Mouse (Mus musculus) layer of hippocampus, postnatal 10 days (tissue): ENCODE measurements at regions not wholly inside any gene's neighbourhood (a gene's known extent, or its start where the extent isn't known, plus 50 kb on each side); places are given as distances from the start of the nearest gene placed in this dataset.

Source experiments
- DNase-seq, 2 experiments: peaks; one replicate each; pipeline ENCODE4 v3.0.0; 2021; ENCODE audit warnings: low spot score in 2 of 2

DNA sequence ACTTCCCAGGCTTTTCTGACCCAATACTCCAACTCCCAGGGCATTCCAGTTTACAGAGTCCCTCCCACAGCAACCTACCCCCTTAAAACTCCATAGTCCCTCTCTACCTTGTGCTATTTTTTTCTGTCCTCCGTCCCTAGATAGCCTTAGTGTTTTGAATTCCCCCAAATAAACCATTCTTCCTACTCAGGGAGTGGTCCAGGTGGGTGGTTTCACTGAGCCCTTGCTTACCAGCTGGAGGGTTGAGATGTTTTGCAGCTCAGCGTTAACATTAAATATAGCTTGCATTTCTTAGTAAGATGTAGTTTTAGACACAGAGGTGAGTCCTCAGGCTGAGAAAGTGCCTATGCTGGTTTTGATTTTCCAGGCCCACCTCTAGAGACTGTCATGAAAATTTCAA lies 313.0 kb downstream of the Bmper start:
- DNase-seq: no peak

DNA sequence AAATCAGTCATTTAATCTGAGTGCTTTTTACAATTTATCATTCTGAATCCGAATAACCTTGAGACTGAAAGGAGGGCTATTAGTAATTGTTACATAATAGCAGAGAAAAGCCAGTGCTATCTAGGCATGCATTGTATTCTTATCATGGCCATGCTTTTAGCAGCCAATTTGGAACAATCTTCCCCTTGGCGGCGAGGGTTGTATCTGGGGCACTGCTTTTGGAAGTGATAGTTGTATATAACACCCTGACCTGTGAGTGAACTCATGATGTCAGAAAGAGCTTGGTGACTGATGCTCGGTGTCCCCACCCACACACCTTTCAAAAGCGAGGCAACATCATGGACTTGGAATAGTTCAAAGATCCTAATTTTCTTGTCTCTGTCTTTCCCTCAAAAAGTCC lies 315.2 kb downstream of the Bmper start:
- DNase-seq: no peak

DNA sequence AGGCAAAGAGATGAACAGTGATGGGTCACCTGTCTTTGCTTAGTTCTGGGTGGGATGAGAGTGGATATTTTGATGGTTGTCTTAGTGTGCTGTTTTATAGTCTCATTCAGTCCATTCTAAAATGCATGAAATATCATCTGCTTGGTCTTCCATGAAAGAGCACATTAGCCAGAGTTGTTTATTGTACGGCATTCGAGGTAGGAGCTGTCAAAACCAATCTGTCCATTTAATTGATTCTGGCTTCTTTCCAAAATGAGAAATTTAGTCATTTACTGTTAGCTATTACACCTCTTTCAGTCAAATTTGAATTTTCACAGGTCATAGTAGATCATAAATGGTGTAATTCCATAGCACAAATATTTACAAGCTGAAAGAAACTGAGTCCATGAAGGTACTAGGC lies 328.8 kb downstream of the Bmper start:
- no peak for DNase-seq

DNA sequence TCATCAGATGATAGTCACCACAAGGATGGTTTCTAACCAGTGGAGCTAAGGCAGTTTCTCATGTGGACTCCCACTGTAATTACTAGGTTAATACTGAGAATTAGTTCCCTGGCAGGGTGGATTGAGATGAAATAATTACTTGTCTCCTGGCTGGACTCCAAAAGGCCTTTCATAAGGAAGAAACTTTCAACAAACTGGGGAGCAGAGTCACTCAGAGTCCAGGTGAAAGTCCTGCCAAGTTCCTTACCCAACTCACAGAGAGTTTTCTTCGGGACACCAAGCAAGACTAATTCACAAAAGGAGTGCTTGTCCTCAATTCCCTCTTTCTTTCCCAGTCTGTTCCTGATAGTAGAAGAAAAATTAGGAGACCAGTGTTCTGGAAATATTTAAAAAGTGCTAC lies 330.9 kb downstream of the Bmper start:
- no peak for DNase-seq

DNA sequence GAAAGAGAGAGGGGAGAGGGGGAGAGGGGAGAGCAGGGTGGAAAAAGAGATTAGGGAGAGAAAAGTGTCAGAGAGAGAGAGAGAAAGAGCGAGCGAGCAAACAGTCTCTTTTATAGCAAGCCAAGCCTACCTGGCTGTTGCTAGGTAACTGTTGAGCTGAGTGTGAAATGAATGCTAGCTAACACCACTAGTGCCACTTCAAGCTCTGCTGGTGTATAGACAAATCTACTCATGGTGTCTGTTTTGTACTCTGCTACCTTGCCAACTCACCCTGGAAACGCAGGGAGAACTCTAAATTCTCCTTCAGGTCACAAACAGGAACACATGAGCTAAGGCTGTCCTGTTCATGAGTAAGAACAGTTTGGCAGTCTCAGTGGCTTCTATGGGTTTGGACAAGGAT lies 334.7 kb downstream of the Bmper start:
- no peak for DNase-seq

DNA sequence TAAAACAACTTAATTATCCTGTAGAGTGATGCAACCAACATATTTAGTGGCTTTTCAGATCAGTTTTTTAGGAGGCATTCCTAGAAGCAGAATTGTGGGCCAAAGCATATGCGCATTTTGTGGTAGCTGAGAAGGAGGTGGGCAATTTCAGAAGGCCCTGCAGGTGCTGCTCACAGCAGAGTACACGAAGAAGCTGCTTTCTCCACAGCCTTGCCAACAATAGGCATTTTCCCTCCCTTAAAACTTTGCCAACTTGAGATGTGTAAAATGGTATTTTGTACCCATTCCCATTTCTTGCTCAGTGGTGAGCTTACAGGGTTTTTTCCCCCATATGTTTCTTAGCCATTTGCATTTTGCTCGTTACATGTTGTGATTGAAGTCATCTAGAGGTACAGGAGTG lies 339.0 kb downstream of the Bmper start:
- no peak for DNase-seq

DNA sequence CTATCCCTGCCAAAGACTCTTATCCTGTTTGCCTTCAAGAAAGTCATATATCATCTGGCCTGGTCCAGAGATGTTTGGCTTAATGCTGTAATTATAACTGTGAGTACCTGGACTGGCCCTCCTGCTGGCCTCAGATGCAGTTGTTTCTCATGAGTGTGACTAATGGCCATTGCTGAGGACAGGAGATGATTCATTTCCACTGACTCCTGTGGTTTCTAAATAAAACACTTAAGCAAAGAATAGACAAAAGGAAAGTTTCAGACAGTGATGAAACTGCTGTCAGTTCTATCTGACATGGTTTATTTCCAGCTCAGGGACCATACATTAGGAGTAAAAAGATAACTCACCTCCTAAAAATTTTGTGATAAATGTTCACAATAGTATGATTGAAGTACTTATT lies 344.2 kb downstream of the Bmper start:
- DNase-seq: no peak

DNA sequence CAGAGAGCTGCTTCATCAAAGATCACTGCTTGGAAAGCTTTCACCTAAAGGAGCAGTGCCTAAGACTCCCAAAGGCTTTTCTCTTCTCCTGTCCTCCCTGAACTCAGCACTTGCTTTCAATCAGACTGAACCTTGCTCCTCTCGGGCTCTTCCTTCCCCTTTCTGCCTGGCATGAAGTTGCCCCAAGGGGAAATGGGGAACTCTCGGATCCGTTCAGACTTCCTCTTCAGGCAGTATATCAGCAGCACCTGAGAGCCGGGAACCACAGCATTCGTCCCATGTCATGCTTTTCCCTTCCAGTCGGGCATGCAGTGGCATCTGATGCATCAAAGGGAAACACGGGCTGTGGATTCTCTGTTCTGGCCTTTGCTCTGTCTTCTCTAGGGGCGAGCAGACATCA lies 347.3 kb downstream of the Bmper start:
- DNase-seq: no peak

DNA sequence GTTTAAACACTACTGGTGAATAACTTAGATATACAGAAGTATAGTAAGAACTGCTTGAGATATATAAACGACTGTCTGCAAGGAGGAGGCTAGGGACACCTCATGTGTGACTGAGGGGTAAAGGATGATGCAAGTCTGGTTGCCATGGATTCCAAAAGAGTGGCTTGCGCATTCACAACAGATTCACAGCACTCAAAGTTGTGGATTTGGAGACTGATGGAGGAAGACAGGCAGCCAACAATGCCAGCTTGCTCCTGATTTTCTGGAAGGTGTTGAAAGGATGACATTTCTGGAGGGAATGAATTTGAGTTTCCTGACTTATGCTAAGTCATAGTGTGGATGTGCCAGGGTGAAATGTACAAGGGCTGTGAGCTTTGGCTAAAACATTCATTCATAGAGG lies 353.4 kb downstream of the Bmper start:
- no peak for DNase-seq

DNA sequence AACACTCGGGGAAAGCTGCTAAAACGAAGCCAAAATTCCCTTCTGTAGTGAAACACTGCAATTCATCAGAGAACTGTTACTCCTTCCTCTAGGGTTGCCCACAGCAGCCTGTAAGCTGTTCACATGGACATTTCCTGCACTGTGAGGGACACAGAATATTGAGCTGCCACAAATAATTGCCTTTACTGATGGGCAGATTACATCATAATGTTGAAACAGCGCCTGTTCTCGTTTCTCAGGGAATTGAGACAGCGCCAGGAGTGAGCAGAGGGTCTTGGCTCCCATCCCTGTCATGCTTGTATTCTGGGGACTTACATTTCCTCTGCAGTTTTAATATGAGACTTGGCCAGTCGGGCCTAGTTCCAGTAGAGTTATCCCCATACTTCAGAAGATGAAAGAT lies 357.3 kb downstream of the Bmper start:
- DNase-seq: peak; percentile 33 to 46

DNA sequence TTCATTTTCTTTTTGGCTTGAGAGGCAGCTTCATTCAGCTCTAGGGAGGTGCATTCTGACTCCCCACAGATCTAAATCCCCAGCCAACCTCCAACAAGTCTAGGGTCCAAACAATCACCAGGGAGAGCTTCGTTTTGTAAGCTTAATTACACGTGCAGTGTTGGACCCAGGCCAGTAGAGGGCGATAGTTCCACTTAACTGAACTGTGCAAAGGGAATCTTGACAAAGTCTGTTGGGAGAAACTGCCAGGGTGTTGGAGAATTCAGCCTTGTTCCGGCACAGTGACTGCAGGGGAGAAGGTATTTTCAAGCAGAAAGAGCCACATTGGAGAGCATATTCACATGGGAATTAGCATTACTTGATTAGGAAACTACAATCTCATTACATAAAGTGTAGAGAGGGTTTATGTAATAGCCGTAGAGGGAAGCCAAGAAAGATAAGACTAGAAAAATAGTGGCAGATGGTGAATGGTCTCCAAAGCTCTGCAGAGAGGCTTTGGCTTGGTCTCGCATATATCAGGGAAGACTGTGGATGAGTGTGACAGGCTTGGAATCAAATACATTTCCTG lies 358.2 kb downstream of the Bmper start:
- DNase-seq: peak; percentile 90 to 91

DNA sequence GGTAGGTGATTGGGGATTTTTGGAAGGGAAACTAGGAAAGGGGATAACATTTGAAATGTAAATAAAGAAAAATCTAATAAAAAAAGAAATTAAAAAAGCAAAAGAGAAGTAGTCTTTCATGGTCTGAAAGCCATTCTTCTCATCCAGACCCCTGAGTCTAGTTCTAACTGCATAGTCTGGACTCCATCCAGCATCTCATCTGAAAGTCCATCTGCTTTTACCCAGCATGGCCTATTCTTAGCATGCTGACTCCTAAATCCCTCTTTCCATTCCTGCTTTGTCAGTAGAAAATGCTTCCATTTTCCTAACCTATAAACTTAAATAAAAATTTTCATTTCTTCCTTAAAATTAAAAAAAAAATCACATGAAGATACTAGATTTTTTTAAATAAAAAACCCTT lies 361.7 kb downstream of the Bmper start:
- no peak for DNase-seq

DNA sequence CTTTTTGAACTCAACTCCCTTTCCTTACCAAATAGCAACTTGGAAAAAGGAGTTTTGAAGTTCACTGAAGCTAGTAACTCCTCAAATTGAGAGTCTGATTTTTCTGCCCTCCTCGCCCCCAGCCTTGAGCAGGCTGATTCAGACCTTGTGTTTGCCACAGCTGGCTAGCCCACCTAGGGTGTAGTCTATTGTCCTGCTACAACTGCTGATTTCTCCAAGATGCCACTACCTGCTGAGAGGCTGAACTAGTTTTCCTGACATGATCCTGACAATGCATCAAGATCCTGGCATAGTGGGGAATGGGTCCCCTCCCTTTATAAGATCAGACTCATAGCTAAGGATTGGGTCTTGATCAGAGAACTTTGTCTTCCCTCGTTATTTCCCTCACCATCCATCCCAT lies 366.1 kb downstream of the Bmper start:
- no peak for DNase-seq

DNA sequence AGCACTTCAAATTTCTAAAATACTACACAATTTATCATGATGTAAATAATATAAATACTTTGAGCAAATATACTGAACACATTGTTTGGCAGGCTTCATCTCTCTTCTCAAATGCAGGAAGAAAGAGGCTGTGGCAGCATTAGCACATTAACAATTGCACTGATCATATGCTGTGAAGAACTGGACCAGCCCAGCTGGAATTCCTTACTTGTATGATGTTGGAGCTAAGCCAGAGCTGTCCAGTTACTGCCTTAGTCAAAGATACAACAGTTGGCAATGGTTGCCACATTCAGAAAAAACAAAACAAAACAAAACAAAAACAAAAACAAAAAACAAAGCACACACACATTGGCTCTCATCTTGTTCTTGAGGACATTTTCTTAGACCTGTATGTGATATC lies 369.0 kb downstream of the Bmper start:
- no peak for DNase-seq

DNA sequence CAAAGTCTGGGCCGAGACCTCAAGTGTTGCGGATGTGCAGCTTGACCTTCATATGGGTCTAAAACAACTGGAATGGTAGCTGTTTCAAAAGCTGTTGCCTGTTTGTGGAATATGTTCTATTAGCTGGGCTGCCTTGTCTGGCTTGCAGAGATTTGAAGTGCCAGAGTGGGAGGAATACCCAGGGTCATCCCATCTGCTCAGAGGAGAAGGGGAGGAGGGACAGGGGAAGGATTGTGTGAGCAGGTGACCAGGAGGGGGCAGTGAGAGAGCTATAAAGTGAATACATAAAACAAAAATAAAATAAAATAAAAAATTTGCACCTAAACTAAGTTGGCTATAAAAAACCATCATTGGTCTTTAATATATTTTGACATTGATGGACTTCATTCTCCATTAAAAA lies 377.7 kb downstream of the Bmper start:
- DNase-seq: no peak
